Mouse (Mus musculus): ENCODE measurements around the gene Tmem229b. TPM values are rescaled to one million over a fixed set of nuclear protein-coding genes. Genes with fewer than 3 reads are reported as not detected.

Gene Tmem229b
- 3.4 and 4.4 TPM in 2 replicates for polyA plus RNA-seq (2016; fragmentation: Nextera tagmentation; extraction: Ambion mirVana)

DNA sequence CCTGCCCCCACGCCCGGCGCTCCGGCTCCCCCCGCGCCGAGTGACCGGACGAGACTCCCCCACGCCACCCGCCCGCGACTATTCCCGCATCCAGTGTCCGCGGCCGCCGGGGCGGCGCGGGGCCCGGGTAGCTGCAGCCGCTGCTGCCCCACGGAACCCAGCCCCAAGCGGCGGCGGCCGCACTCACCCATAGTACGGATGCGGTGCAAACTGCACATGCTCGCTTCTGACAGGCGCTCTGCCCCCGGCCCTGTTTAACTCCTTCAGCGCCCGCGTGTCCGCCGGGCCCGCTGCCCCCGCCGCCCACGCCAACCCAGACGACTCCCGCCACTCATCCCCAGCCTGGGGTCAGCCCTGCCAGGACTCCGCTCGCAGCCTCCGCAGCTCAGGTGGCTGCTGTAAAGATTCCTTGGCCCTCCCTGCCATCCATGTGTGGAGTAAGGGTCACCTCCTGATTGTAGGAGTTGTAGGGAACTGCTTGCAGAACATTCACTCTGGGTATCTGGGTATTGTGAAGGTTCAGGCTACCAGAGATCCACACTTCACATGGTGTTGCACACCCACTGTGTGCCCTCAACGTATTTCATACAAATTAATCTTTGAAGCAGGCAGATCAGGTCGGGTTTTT, at the start of gene Tmem229b:
Gene Tmem229b (minus strand): TSS at position 502 of the 628 bp plus-strand sequence.
- 1% methylated on average over 49 of the region's 49 CpGs for WGBS
- peaks cover 49% of the 10 kb centered on the region for H3K27me3 ChIP-seq
- H3K4me1 ChIP-seq (replicated peaks), result peaks cover 8% of the 10 kb centered on the region; the same call in 1 of the 2 replicates
- H3K4me2 ChIP-seq, result peak within 1 kb of the TSS; percentile 89
- ATAC-seq (ENCODE audit: insufficient number of reproducible peaks, insufficient read depth, low FRiP score, low TSS enrichment, low read depth), result peak; percentile 76
- 0 out of 2 replicates have a peak within 1 kb of the TSS, but pooled peaks have one; percentile 4 for H3K27ac ChIP-seq
- H3K9ac ChIP-seq (replicated peaks), result peak within 1 kb of the TSS; percentile 72
- no peaks in the 10 kb centered on the region for H3K36me3 ChIP-seq
- peak within 1 kb of the TSS; percentile 89 for H3K4me3 ChIP-seq (replicated peaks)
- no peaks in the 10 kb centered on the region for H3K9me3 ChIP-seq

DNA sequence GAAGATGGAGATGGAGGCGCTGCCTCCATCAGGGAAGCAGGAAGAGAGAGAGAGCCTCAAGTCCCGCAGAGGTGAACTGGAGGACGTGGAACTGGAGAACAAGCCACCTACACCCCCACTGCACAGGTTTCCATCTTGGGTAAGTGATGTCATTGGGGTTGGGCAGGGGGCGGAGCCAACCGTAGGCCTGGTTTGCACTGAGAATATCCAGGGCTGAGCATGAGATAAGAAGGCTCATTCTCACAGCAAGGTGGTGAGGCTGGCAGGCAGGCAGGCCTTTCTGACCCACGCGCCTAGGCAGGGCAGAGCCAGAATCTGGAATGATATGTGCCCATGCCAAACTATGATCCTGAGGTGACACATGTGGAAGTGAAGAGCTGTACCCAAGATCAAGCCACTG, 47.8 kb upstream of the Tmem229b start:
- no peak; the same call in 1 of the 2 replicates for ATAC-seq (ENCODE audit: insufficient number of reproducible peaks, insufficient read depth, low FRiP score, low TSS enrichment, low read depth)
- H3K9ac ChIP-seq (replicated peaks), result no peak overlapping the region
- 87% methylated on average over 7 of the region's 7 CpGs for WGBS
- no peak overlapping the region for H3K27ac ChIP-seq
- no peak overlapping the region for H3K4me3 ChIP-seq (replicated peaks)
- no peaks in the 10 kb centered on the region for H3K9me3 ChIP-seq
- no peaks in the 10 kb centered on the region for H3K27me3 ChIP-seq
- no peaks in the 10 kb centered on the region for H3K4me1 ChIP-seq (replicated peaks)
- peaks cover 32% of the 10 kb centered on the region for H3K36me3 ChIP-seq
- H3K4me2 ChIP-seq, result no peak overlapping the region

DNA sequence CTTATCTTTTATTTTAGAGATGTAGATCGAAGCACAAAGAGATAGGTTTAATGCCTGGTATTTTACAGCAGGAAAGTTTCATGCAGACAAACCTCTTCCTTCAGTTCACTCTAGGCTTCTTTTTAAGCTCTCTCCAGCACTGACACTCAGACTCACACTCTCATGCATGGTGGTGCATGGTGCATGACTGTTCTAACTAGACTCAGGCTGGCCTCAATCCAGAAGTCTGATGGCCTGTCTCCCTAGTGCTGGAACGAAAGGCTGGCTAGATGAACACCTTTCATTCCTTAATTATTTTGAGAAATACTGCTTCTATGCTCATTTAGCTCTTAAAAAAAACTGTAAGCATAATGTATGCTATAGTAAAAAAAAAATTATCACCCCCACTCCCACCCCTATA, 44.6 kb upstream of the Tmem229b start:
- 94% methylated on average over 2 of the region's 2 CpGs for WGBS
- no peaks in the 10 kb centered on the region for H3K9me3 ChIP-seq
- H3K9ac ChIP-seq (replicated peaks), result no peak overlapping the region
- ATAC-seq (ENCODE audit: insufficient number of reproducible peaks, insufficient read depth, low FRiP score, low TSS enrichment, low read depth), result no peak
- no peaks in the 10 kb centered on the region for H3K4me1 ChIP-seq (replicated peaks)
- H3K36me3 ChIP-seq, result peaks cover 36% of the 10 kb centered on the region
- no peak overlapping the region for H3K4me2 ChIP-seq
- no peaks in the 10 kb centered on the region for H3K27me3 ChIP-seq
- no peak overlapping the region for H3K4me3 ChIP-seq (replicated peaks)
- H3K27ac ChIP-seq, result no peak overlapping the region

DNA sequence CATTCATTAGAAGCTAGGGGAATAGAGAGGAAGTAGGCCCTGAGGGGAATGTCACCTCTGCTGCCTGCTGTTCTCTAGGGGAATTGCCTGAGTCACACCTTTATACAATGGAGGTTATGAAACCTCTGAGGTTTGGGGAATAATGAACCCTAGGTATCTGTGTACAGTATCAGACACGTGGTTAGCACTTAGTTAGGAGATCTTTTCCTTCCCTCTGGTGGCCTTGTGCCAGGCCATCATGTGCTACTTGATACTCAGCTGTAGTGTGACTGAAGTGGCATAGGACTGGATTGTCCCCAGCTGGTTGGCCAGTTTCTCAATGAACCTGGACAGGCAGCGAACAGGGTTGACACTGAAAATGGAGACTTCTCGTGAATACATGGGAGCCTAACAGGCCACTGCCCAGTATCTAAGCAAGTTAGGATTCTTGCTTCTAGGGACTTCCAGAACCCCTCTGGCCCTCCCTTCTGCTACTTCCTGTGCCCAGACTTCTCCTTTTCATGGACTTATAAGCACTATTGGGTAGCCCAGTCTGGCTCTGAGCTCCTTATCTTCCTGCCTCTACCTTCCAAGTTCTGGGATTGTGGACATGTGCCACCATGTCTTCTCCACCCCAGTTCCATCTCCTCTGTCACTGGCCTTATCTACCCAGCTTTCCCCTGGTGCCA, 43.3 kb upstream of the Tmem229b start:
- H3K4me3 ChIP-seq (replicated peaks), result no peak overlapping the region
- no peak overlapping the region for H3K27ac ChIP-seq
- no peak for ATAC-seq (ENCODE audit: insufficient number of reproducible peaks, insufficient read depth, low FRiP score, low TSS enrichment, low read depth)
- no peaks in the 10 kb centered on the region for H3K27me3 ChIP-seq
- H3K9ac ChIP-seq (replicated peaks), result no peak overlapping the region
- WGBS, result 80% methylated on average over 3 of the region's 3 CpGs
- H3K4me1 ChIP-seq (replicated peaks), result no peaks in the 10 kb centered on the region
- H3K4me2 ChIP-seq, result no peak overlapping the region
- peaks cover 36% of the 10 kb centered on the region for H3K36me3 ChIP-seq
- H3K9me3 ChIP-seq, result no peaks in the 10 kb centered on the region

DNA sequence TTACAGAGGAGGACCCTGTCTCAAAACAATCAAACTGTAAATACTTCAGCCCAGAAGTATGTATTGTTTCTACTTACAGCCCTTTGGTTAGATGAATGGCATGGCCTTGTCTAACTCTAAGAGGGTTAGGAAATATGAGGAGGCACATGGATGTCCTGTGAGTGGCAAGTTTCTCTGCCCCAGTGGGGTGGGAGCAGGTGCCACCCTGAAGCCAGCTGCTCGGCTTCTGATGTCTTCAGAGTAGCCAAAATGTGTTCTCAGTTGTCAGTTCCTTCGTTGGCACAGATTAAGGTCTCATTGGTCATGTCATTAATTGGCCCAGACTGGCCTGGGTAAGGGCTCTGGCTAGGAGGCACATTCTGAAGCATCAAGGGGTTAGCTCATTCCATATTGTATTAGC, 42.4 kb upstream of the Tmem229b start:
- Histone ChIP-seq H3K9me3 (0 out of 2 replicates have a peak, but pooled peaks cover 3% of the 10 kb centered on the region), H3K36me3 (peaks cover 28% of the 10 kb centered on the region; the same call in 1 of the 2 replicates), H3K4me1 (replicated peaks) (no peaks in the 10 kb centered on the region), H3K27me3 (no peaks in the 10 kb centered on the region), H3K4me2 (no peak overlapping the region), H3K4me3 (replicated peaks) (no peak overlapping the region), H3K27ac (no peak overlapping the region), H3K9ac (replicated peaks) (no peak overlapping the region)
- WGBS, result 84% methylated on average over 2 of the region's 2 CpGs
- ATAC-seq (ENCODE audit: insufficient number of reproducible peaks, insufficient read depth, low FRiP score, low TSS enrichment, low read depth), result no peak; the same call in 1 of the 2 replicates

DNA sequence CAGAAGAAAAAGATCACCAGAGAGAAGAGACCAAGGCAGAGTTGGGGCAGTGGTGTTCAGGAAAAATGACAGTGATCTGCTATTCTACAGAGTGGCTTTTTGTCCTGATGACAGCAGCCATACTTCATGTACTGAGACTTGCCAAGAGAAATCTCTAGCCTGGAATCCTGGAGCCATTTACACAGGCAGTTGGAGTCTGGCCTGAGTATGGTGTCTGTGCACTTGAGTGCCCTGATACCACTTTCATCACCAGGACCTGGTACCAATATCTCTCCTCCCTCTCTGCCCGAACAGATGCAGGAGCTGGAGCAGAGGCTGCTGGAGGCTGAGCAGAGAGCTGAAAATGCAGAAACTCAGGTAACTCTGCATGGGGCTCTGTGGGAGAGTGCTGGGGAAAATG, 41.5 kb upstream of the Tmem229b start:
- Histone ChIP-seq H3K4me1 (replicated peaks) (peaks cover 4% of the 10 kb centered on the region; the same call in 1 of the 2 replicates), H3K4me2 (no peak overlapping the region), H3K9ac (replicated peaks) (no peak overlapping the region), H3K9me3 (0 out of 2 replicates have a peak, but pooled peaks cover 3% of the 10 kb centered on the region), H3K4me3 (replicated peaks) (no peak overlapping the region), H3K36me3 (peaks cover 19% of the 10 kb centered on the region; the same call in 1 of the 2 replicates), H3K27ac (no peak overlapping the region), H3K27me3 (no peaks in the 10 kb centered on the region)
- ATAC-seq (ENCODE audit: insufficient number of reproducible peaks, insufficient read depth, low FRiP score, low TSS enrichment, low read depth), result no peak
- WGBS, result 74% methylated on average over 1 of the region's 1 CpGs

DNA sequence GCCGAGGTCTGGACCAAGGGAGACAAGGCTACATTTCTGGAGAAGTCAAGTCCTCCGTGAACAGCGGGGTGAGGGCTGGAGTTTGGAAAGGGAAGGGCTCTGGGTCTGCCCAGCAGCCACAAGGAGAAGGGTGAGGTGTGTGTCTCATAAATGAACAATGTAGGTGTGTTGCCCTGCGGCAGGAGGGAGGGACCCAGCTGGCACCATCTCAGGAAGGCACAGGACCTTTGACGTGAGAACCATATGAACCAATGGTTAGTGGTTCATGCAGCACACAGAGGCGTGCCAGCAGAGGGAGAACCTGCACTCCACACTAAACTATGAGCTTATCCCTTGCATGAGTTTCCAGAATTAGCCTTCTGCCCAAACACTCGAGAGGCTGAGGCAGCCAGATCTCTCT, 39.8 kb upstream of the Tmem229b start:
- 0 out of 2 replicates have a peak, but pooled peaks cover 3% of the 10 kb centered on the region for H3K9me3 ChIP-seq
- H3K27ac ChIP-seq, result no peak overlapping the region
- H3K27me3 ChIP-seq, result no peaks in the 10 kb centered on the region
- no peak for ATAC-seq (ENCODE audit: insufficient number of reproducible peaks, insufficient read depth, low FRiP score, low TSS enrichment, low read depth)
- H3K36me3 ChIP-seq, result peaks cover 14% of the 10 kb centered on the region; the same call in 1 of the 2 replicates
- H3K9ac ChIP-seq (replicated peaks), result no peak overlapping the region
- WGBS, result 86% methylated on average over 7 of the region's 7 CpGs
- peaks cover 4% of the 10 kb centered on the region; the same call in 1 of the 2 replicates for H3K4me1 ChIP-seq (replicated peaks)
- no peak overlapping the region for H3K4me3 ChIP-seq (replicated peaks)
- no peak overlapping the region for H3K4me2 ChIP-seq

DNA sequence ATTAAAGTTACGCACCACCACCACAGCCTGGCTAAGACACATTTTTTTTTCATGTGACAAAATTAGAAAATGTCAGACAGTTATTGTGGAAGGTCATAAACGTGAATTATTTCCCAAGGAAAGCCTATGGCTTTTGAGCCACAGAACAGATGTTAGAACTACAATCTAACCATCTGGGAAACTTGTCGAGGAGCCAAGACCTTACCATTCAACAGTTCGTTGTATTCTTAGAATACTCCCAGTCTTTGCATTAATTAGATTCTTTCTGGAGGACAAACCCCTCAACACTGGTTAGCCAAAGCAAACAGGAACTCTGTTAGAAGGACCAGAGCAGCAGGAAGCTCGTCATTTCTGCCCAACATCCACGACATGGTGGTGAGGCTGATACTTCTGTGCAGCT, 38.7 kb upstream of the Tmem229b start:
- no peak for ATAC-seq (ENCODE audit: insufficient number of reproducible peaks, insufficient read depth, low FRiP score, low TSS enrichment, low read depth)
- no peak overlapping the region for H3K4me2 ChIP-seq
- peaks cover 15% of the 10 kb centered on the region; the same call in 1 of the 2 replicates for H3K36me3 ChIP-seq
- no peak overlapping the region for H3K9ac ChIP-seq (replicated peaks)
- no peaks in the 10 kb centered on the region for H3K27me3 ChIP-seq
- WGBS, result 75% methylated on average over 6 of the region's 6 CpGs
- 0 out of 2 replicates have a peak, but pooled peaks cover 3% of the 10 kb centered on the region for H3K9me3 ChIP-seq
- H3K4me3 ChIP-seq (replicated peaks), result no peak overlapping the region
- H3K27ac ChIP-seq, result no peak overlapping the region
- peaks cover 4% of the 10 kb centered on the region; the same call in 1 of the 2 replicates for H3K4me1 ChIP-seq (replicated peaks)

DNA sequence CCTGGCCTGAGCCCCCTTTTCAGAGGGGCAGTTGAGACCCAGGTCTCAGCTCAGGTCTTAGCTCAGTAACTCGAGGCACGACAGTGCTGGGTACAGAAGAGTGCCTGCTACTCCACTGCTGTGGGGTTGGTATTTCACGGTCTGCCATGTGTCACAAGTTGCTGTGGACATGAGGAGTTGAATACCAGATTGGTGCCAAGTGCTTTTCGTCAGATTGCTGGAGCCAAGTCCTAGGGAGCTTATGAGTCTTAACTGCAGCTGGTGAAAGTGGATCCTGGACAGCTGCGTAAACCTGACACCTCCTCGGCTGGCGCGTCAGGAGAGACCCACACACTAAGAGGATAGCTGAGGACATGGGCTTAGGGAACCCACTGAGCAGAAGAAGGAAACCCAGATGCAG, 37.2 kb upstream of the Tmem229b start:
- Histone ChIP-seq H3K4me2 (no peak overlapping the region), H3K4me3 (replicated peaks) (no peak overlapping the region), H3K27ac (peak overlapping the region; percentile 64), H3K9me3 (0 out of 2 replicates have a peak, but pooled peaks cover 3% of the 10 kb centered on the region), H3K9ac (replicated peaks) (no peak overlapping the region), H3K36me3 (peaks cover 9% of the 10 kb centered on the region; the same call in 1 of the 2 replicates), H3K4me1 (replicated peaks) (peaks cover 4% of the 10 kb centered on the region; the same call in 1 of the 2 replicates), H3K27me3 (no peaks in the 10 kb centered on the region)
- ATAC-seq (ENCODE audit: insufficient number of reproducible peaks, insufficient read depth, low FRiP score, low TSS enrichment, low read depth), result peak; percentile 87
- 47% methylated on average over 8 of the region's 8 CpGs for WGBS

DNA sequence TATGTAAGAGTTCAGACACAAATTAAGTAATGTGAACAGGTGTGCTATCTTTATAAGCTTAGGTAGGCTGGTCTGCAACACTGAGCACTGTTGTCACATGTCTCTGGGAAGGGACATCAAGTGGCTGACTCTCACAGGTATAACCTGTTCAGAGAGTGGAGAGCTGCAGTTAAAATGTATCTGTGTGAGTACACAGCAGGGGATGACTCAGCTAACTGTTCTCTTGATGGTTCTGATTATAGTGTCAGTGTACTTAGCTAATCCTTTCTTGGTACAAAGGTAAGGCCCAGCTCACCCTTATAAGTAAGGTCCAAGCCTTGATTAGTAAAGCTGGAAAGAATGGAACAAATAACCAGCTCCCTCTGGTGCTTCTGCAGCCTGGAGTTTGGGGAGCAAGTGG, 34.0 kb upstream of the Tmem229b start:
- Histone ChIP-seq H3K4me3 (replicated peaks) (no peak overlapping the region), H3K9me3 (0 out of 2 replicates have a peak, but pooled peaks cover 3% of the 10 kb centered on the region), H3K27me3 (no peaks in the 10 kb centered on the region), H3K36me3 (0 out of 2 replicates have a peak, but pooled peaks cover 3% of the 10 kb centered on the region), H3K4me1 (replicated peaks) (peaks cover 4% of the 10 kb centered on the region; the same call in 1 of the 2 replicates), H3K9ac (replicated peaks) (no peak overlapping the region), H3K4me2 (no peak overlapping the region), H3K27ac (no peak overlapping the region)
- no peak for ATAC-seq (ENCODE audit: insufficient number of reproducible peaks, insufficient read depth, low FRiP score, low TSS enrichment, low read depth)

DNA sequence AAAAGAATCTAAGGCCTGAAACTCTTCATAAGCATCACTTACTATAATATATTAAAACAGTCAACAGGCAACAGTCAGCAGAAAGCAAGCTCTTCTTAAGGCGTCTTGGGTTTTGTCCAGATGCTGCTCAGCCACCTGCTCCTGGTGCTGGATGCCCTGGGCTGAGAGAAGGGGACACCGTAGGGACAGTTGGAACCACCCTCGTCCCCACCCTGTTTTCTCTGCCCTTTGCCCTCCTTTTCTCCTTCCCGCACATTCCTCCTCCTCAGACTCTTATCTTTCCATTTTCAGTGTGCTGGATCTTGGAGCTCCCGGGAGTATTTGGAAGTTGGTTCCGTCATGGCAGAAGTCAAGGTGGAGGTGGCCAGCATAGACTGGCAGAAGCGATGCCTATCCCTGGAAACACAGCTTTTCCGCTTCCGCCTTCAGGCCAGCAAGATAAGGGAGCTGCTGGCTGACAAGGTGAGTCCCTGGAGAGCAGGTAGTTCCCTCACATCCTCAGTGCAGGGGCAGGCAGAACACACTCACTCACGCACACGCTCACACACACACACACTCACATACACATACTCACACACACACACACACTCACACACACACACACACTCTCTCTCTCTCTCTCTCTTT, 32.9 kb upstream of the Tmem229b start:
- Histone ChIP-seq H3K4me2 (no peak overlapping the region), H3K4me3 (replicated peaks) (no peak overlapping the region), H3K9me3 (0 out of 2 replicates have a peak, but pooled peaks cover under 1% of the 10 kb centered on the region), H3K27ac (no peak overlapping the region), H3K4me1 (replicated peaks) (peaks cover 4% of the 10 kb centered on the region; the same call in 1 of the 2 replicates), H3K36me3 (0 out of 2 replicates have a peak, but pooled peaks cover 3% of the 10 kb centered on the region), H3K9ac (replicated peaks) (no peak overlapping the region), H3K27me3 (no peaks in the 10 kb centered on the region)
- 88% methylated on average over 11 of the region's 11 CpGs for WGBS
- no peak for ATAC-seq (ENCODE audit: insufficient number of reproducible peaks, insufficient read depth, low FRiP score, low TSS enrichment, low read depth)
